Mouse (Mus musculus) limb, embryonic 11.5 days (tissue): ENCODE data around the gene Mettl15. TPM values are rescaled to one million over a fixed set of nuclear protein-coding genes. Genes with fewer than 3 reads are reported as not detected.

Experiments used
- ATAC-seq: fragments of 200-750 bp; cut with Nextera tagmentation; 2 replicates; pipeline ENCODE4 v1.8.0; 2017; ENCODE audit warnings: low read depth; ENCODE audit not compliant: insufficient number of reproducible peaks, low FRiP score, low TSS enrichment
- DNase-seq: peaks from one replicate; pipeline ENCODE4 v3.0.0-alpha.2; 2015; ENCODE audit warnings: low spot score
- H3K27ac ChIP-seq: fragments of 300-500 bp; sonication (generic); replicated peaks from 2 replicates; pipeline ENCODE4 v1.5.1; 2014; ENCODE audit warnings: low read depth, mild to moderate bottlenecking, low read length
- H3K27me3 ChIP-seq: fragments of 300-500 bp; sonication (generic); 2 replicates; pipeline ENCODE4 v1.6.1; 2014; ENCODE audit warnings: mild to moderate bottlenecking, low read length, mixed read lengths; ENCODE audit not compliant: control insufficient read depth, insufficient read depth
- H3K36me3 ChIP-seq: fragments of 300-500 bp; sonication (generic); 2 replicates; pipeline ENCODE4 v1.6.1; 2014; ENCODE audit warnings: mild to moderate bottlenecking, low read length, moderate library complexity, mixed read lengths; ENCODE audit not compliant: control insufficient read depth, insufficient read depth
- H3K4me1 ChIP-seq: fragments of 300-500 bp; sonication (generic); 2 replicates; pipeline ENCODE4 v1.6.1; 2014; ENCODE audit warnings: low read length, mixed read lengths; ENCODE audit not compliant: control insufficient read depth, insufficient read depth
- H3K4me2 ChIP-seq: fragments of 300-500 bp; sonication (generic); 2 replicates; pipeline ENCODE4 v1.6.1; 2014; ENCODE audit warnings: low read depth, mild to moderate bottlenecking, moderate library complexity; ENCODE audit not compliant: severe bottlenecking
- H3K4me3 ChIP-seq: fragments of 300-500 bp; sonication (generic); 2 replicates; pipeline ENCODE4 v1.5.1; 2014; ENCODE audit warnings: low read depth, low read length
- H3K9ac ChIP-seq: fragments of 300-500 bp; sonication (generic); 2 replicates; pipeline ENCODE4 v1.6.1; 2014; ENCODE audit warnings: mild to moderate bottlenecking, low read length
- H3K9me3 ChIP-seq: fragments of 300-500 bp; sonication (generic); 2 replicates; pipeline ENCODE4 v1.6.1; 2016; ENCODE audit warnings: low read length; ENCODE audit not compliant: control insufficient read depth
- WGBS: fragments of 180-500 bp; shearing (Covaris S2); extraction: QIAGEN DNeasy Blood & Tissue Kit; methylation state at CpG from one replicate; pipeline ENCODE4 v1.1.7; 2014; 5-methylcytosine and 5-hydroxymethylcytosine counted together
- microRNA-seq: library from miRNA; unstranded; fragments of <30 nt; microRNA quantifications from one replicate; pipeline ENCODE4, GENCODE M21; 2016
- polyA plus RNA-seq: library from polyadenylated mRNA; unstranded; fragments of >200 nt; fragmentation: Nextera tagmentation; extraction: Ambion mirVana; gene quantifications from 2 replicates; pipeline ENCODE4 v1.2.1, GENCODE M21; 2014

Gene Mettl15
- polyA plus RNA-seq, 1 experiment from 2014 or later, result 8.3 TPM

DNA sequence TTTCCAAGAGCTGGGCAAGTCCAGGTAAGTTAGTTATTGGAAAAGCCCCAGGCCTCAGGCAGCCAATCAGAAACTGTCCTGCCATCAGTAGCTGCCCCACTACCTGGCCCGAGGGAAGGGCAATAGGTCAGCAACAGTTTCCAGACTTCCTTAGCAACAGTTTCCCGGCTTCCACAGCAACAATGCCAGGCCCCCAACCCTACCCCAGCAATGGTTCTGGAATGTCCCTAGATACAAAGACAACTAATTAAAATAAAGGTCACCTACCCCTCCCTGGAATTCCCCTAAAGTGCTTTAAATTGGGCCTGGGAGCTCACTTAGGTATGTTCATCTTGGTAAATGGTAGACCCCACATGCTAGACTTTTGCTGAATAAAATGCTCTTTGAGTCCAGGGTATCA lies 230.9 kb downstream of the Mettl15 start:
- WGBS, result 80% methylated on average over 2 of the region's 2 CpGs
- no peaks in the 10 kb centered on the region for H3K27me3 ChIP-seq
- no peak for ATAC-seq
- H3K4me1 ChIP-seq, result no peaks in the 10 kb centered on the region
- DNase-seq, result no peak
- H3K9me3 ChIP-seq, result no peaks in the 10 kb centered on the region
- no peak overlapping the region for H3K4me3 ChIP-seq
- H3K4me2 ChIP-seq, result no peak overlapping the region
- H3K9ac ChIP-seq, result no peak overlapping the region
- H3K27ac ChIP-seq, result no peak overlapping the region
- no peaks in the 10 kb centered on the region for H3K36me3 ChIP-seq

Small RNAs within 50 kb of the gene (microRNA-seq; reads per million reads assigned to microRNA genes)
- not detected for gene Gm24115

Other genes with a start within 250 kb of the Mettl15 start
- gene Kif18a, start within 50 bp of the Mettl15 start, polyA plus RNA-seq, result 32.3 and 33.4 TPM in 2 replicates